ENCODE assay signal across 12 mouse cellular contexts in genomic region chr17:71684103-71684608, GRCm38 (mm10). TPM values are rescaled to one million over a fixed set of nuclear protein-coding genes. Genes with fewer than 3 reads are reported as not detected.
A peak's percentile ranks its signal among the peaks of the same experiment; 100 is the strongest.
DNase-seq lines count a peak whose midpoint lies in the region; ATAC-seq and TF ChIP-seq lines count a peak whose summit lies in the region.
"Had no signal": no experiment of that assay in that cellular context is flagged by ENCODE, and none has a peak within 500 bp of the region (broad histone marks: within the 10 kb centered on the region; RNA-seq: fewer than 3 reads in every experiment).

No protein-coding gene starts in this region.

- no peaks in the 10 kb centered on the region for H3K4me1 ChIP-seq in embryonic facial prominence, embryonic 14.5 days (ENCODE audit: control insufficient read depth, insufficient read depth, low read length)
- peaks cover 11% of the 10 kb centered on the region for H3K4me1 ChIP-seq in midbrain, embryonic 10.5 days
- H3K4me1 ChIP-seq in kidney, embryonic 14.5 days (ENCODE audit: control insufficient read depth, insufficient read depth, low read length), result no peaks in the 10 kb centered on the region

- H3K9ac ChIP-seq in embryonic facial prominence, embryonic 14.5 days (ENCODE audit: low read depth, low read length), result no peak overlapping the region
- no peak overlapping the region for H3K9ac ChIP-seq in kidney, embryonic 14.5 days (ENCODE audit: low read depth, low read length)
- H3K9ac ChIP-seq: heart, embryonic 12.5 days had no signal

- no peak overlapping the region for H3K4me3 ChIP-seq in layer of hippocampus, adult 2 months
- no peak overlapping the region for H3K4me3 ChIP-seq in embryonic facial prominence, embryonic 14.5 days (ENCODE audit: low read depth, low read length)
- no peak overlapping the region for H3K4me3 ChIP-seq in midbrain, embryonic 10.5 days
- H3K4me3 ChIP-seq in kidney, embryonic 14.5 days (ENCODE audit: low read length), result no peak overlapping the region
- H3K4me3 ChIP-seq: heart, embryonic 12.5 days had no signal

- DNase-seq in layer of hippocampus, adult 11-12 months (ENCODE audit: low spot score), result peak; percentile 37
- DNase-seq in layer of hippocampus, adult 2 months (ENCODE audit: low spot score in 2 of 2), result no peak
- DNase-seq in MN1 (ENCODE audit: low spot score), result peak; percentile 62
- DNase-seq in embryonic facial prominence, embryonic 14.5 days (ENCODE audit: low spot score), result peak; percentile 85
- DNase-seq in midbrain, embryonic 10.5 days (ENCODE audit: low spot score), result no peak
- DNase-seq: cerebellum, adult 18-20 months; thymus, adult 2 months had no signal

- peak; percentile 80 for ATAC-seq in embryonic facial prominence, embryonic 14.5 days (ENCODE audit: low read depth)
- peak; percentile 60 for ATAC-seq in neutrophil, adult 5-6 weeks (ENCODE audit: extremely low read depth, insufficient number of reproducible peaks, low FRiP score, poor library complexity, severe bottlenecking)
- ATAC-seq in kidney, embryonic 14.5 days (ENCODE audit: low FRiP score, low TSS enrichment), result no peak

- no peak overlapping the region for H3K27ac ChIP-seq in layer of hippocampus, adult 2 months
- H3K27ac ChIP-seq in embryonic facial prominence, embryonic 14.5 days (replicated peaks; ENCODE audit: low read depth, low read length), result no peak overlapping the region
- H3K27ac ChIP-seq in midbrain, embryonic 10.5 days (replicated peaks), result no peak overlapping the region
- no peak overlapping the region for H3K27ac ChIP-seq in kidney, embryonic 14.5 days (ENCODE audit: low read depth, low read length)

- WGBS in embryonic facial prominence, embryonic 14.5 days, result 39% methylated on average over 5 of the region's 5 CpGs
- WGBS in midbrain, embryonic 10.5 days, result 61% methylated on average over 5 of the region's 5 CpGs
- WGBS in kidney, embryonic 14.5 days, result 57% methylated on average over 5 of the region's 5 CpGs

- H3K27me3 ChIP-seq in embryonic facial prominence, embryonic 14.5 days (replicated peaks; ENCODE audit: control insufficient read depth, insufficient read depth, low read length), result no peaks in the 10 kb centered on the region
- H3K27me3 ChIP-seq in midbrain, embryonic 10.5 days (ENCODE audit: low read depth, poor library complexity, severe bottlenecking), result no peaks in the 10 kb centered on the region
- H3K27me3 ChIP-seq in kidney, embryonic 14.5 days (ENCODE audit: control insufficient read depth, insufficient read depth, low read length), result no peaks in the 10 kb centered on the region
- H3K27me3 ChIP-seq: heart, embryonic 12.5 days had no signal

- H3K9me3 ChIP-seq in embryonic facial prominence, embryonic 14.5 days (ENCODE audit: control insufficient read depth, low read length), result no peaks in the 10 kb centered on the region
- H3K9me3 ChIP-seq in midbrain, embryonic 10.5 days (replicated peaks), result 0 out of 2 replicates have a peak, but pooled peaks cover 3% of the 10 kb centered on the region
- H3K9me3 ChIP-seq in kidney, embryonic 14.5 days (ENCODE audit: control insufficient read depth, low read length), result no peaks in the 10 kb centered on the region

- TF ChIP-seq CTCF in layer of hippocampus, adult 2 months (conservative IDR thresholded peaks at IDR 0.05), result no peak

- no peak overlapping the region for H3K4me2 ChIP-seq in embryonic facial prominence, embryonic 14.5 days (ENCODE audit: low read depth, low read length)
- no peak overlapping the region for H3K4me2 ChIP-seq in kidney, embryonic 14.5 days (replicated peaks; ENCODE audit: low read depth, low read length)
- H3K4me2 ChIP-seq: heart, embryonic 12.5 days; liver, embryonic 11.5 days had no signal

- H3K36me3 ChIP-seq in embryonic facial prominence, embryonic 14.5 days (ENCODE audit: control insufficient read depth, insufficient read depth, low read length), result no peaks in the 10 kb centered on the region
- no peaks in the 10 kb centered on the region for H3K36me3 ChIP-seq in midbrain, embryonic 10.5 days
- H3K36me3 ChIP-seq in kidney, embryonic 14.5 days (ENCODE audit: control insufficient read depth, insufficient read depth, low read length), result no peaks in the 10 kb centered on the region
- H3K36me3 ChIP-seq: heart, embryonic 12.5 days had no signal

RNA-seq across cellular contexts. Expression of gene Togaram2, which starts 11.1 kb away (rescaled TPM):
- 1 to 10 TPM; 1.2 to 1.3 TPM for total RNA-seq in layer of hippocampus, adult 2 months (2021)
- polyA plus RNA-seq in embryonic facial prominence, embryonic 14.5 days (2014; fragmentation: Nextera tagmentation; extraction: Ambion mirVana), result 0.62 and 0.93 TPM in 2 replicates
- total RNA-seq in neutrophil, adult 5-6 weeks (2017), result not detected in 2 replicates
- polyA plus RNA-seq in midbrain, embryonic 10.5 days (2016; fragmentation: Nextera tagmentation; extraction: Ambion mirVana), result not detected in 2 replicates
- 0.27 and 0.32 TPM in 2 replicates for polyA plus RNA-seq in kidney, embryonic 14.5 days (2014; fragmentation: Nextera tagmentation; extraction: Ambion mirVana)
- polyA plus RNA-seq: liver, embryonic 11.5 days; neural tube, embryonic 11.5 days had no signal

Comparison
In these comparisons a context has a peak if more than half of its experiments do, and no peak if none do; other contexts are left out.
1. DNase-seq: peak in layer of hippocampus, adult 11-12 months (single experiment), MN1 (single experiment) and embryonic facial prominence, embryonic 14.5 days (single experiment); none in layer of hippocampus, adult 2 months (0 of 2) and midbrain, embryonic 10.5 days (single experiment).